Mouse (Mus musculus): ENCODE data around the gene Pcgf6. TPM values are rescaled to one million over a fixed set of nuclear protein-coding genes. Genes with fewer than 3 reads are reported as not detected.

Gene Pcgf6
- total RNA-seq, 1 experiment from 2014 or later = 0.95 TPM

Other genes starting within 250 kb of the Pcgf6 start
- gene Ina, start 36.2 kb downstream of the Pcgf6 start, total RNA-seq (2017) = not detected in 3 replicates
- gene Nt5c2, start 35.8 kb downstream of the Pcgf6 start, total RNA-seq (2017) = 45.4 to 63.8 TPM (median 58.6 TPM) in 3 replicates
- gene Taf5, start 16.8 kb upstream of the Pcgf6 start, total RNA-seq (2017) = 15.5 to 23.5 TPM (median 20.1 TPM) in 3 replicates
- gene Usmg5, start 39.7 kb upstream of the Pcgf6 start, total RNA-seq (2017) = 231 to 250 TPM (median 231 TPM) in 3 replicates
- 15.6 to 24.0 TPM (median 18.9 TPM) in 3 replicates for gene Pdcd11, start 39.9 kb upstream of the Pcgf6 start, total RNA-seq (2017)
- gene Calhm2, start 87.4 kb upstream of the Pcgf6 start, total RNA-seq (2017) = 28.2 to 57.6 TPM (median 36.5 TPM) in 3 replicates
- gene Calhm1, start 93.3 kb upstream of the Pcgf6 start, total RNA-seq (2017) = not detected in 3 replicates
- gene Calhm3, start 106.9 kb upstream of the Pcgf6 start, total RNA-seq (2017) = not detected in 3 replicates
- gene Neurl1a, start 127.9 kb upstream of the Pcgf6 start, total RNA-seq (2017) = 0.10 TPM in 1 of 3 replicates, not detected in the others

All from monocyte, adult 5-6 weeks (primary cell).